Mouse (Mus musculus) retina, adult 2 months (tissue): ENCODE data around the gene Tnnc1.

Experiments
- DNase-seq: peaks from one replicate; pipeline ENCODE4 v3.0.0-alpha.2; 2012; ENCODE audit warnings: low read depth, low spot score

The Tnnc1 gene

DNA sequence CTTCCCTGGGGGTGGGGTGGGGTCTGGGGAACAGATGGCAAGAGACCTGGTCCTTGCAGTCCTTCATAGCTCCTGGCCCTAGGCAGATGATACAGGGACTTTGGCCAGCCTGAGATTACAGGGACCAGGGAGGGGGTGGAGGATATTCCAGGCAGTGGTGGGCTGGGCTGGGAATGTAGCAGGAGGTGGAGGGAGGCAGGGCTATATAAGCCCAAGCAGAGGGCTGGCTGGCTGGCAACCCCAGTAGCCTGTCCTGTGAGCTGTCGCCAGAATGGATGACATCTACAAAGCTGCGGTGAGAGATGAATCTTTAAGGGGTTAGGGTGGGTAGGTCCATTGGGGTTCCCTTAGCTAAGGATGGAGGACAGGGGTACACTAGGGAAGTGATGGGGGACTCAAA lies at the start of gene Tnnc1:
TSS of gene Tnnc1 (plus strand) at position 229 of the 400 bp plus-strand sequence.
- no peak for DNase-seq

DNA sequence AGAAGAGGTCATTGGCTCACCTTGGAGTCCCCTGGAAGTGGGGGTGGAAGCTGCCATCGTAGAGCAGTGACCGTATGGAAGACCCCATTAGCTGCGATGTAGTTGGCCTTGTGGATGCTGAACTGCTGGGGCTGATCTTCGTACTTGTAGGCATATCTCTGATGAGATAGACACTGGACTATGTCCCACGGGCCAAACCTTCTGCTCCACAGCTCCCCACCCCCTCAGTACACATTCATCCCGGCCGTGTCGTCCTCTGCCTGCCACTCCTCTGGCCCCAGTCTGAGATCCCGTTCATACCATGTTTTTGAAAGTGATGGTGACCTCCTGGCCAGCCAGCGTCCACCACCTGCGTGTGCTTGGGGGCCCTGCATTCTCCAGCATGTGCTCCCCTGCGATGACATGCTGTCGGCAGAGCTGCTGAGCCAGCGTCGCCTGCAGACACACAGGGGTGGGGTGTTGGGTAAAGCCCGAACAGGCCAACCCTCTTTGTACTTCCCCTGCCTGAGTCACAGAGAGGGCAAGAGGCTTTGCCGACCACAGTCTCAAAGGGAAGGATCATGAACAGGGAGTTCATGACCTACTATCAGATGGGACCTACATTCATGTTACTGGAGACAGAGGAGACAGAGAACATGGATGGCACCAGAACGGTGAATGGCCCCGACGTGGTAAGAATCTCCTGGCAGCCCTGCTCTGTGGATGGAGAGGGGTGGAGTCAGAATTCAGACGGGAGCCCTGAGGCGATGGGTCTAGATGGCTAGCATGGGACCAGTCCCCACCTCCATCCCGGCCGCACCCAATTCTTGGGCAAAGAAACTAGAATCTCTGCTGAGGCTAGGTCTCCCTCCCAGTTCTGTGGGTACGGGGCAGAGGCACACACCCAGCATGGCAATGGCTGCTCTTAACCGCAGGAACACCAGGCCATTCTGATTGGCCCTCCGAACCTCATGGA lies 47.6 kb upstream of the Tnnc1 start:
- no peak for DNase-seq

DNA sequence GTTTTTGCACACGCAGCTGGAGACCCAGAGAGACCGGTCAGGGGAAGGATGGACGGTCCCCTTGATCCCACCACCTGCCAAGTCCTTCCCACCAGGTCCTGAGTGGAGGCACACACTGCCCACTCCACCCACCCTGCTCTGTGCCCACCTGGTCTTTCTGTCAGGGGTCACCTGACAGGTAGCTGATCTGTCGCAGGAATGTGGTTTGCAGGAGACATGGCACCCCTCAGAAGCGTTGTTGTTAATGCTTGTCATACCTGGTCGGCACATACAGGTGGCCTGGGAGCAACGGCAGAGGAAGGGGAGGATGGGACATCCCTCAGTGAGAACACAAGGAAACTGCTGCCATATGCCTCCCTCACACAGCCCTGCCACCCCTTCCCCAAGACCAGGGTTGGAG lies 46.9 kb upstream of the Tnnc1 start:
- DNase-seq = no peak

DNA sequence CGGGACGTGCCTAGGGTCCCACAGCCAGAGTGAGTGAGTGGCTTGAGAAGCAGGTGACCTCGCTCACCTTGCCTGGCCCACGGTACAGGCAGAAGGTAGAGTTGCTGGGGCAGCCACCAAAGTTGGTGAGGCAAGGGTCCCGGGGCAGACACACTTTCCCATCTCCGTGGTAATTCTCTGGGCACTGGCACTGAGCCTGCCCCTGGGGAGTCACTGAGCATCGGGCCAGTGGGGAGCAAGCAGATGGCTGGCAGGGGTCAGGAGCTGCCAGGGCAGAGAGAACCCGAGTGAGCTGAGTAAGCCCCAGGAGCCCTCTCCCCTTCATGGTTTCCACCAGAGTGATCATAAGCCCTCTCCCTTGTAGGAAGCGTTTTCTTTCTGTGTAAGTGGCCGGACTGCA lies 46.5 kb upstream of the Tnnc1 start:
- DNase-seq = no peak

DNA sequence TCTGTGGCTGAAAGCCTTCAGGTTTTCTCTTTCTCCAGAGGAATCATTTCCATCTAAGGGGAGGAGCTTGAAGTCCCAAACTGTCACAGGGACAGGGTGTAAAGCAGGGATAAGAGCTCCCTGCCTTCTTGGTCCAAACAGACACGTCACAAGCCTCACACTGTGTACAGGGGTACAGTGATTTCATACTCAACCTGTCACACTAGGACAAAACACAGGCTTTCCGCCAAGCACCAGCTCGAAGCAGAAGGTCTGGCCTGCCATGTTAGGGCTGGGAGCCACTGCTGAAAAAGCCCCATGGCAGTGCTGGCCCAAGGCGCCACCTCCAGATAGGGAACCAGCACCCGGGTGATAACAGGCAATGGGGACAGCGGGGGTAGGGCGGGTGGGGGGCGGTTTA lies 44.0 kb upstream of the Tnnc1 start:
- DNase-seq = no peak

- no peak for DNase-seq
These were observed 43.1 kb upstream of the Tnnc1 start for GRCm38 (mm10) chr14:31165010-31165409.

DNA sequence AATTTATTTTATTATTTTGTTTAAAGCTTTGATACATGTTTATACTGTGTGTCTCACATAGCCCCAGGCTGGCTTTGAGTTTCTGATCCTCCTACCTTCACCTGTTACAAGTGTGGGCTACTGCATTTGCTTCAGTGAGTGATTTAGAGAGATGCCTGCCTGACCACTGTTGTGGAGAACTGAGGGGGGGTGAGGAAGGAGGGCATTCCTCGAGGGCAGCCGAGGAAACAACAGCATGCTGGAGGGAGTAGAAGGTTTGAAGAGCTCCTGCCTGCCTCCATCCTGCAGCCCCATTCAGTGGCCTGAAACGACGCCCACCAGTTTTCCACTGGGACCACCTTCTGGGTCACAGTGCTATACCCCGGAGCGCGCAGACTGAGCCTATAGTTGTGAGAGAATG lies 42.7 kb upstream of the Tnnc1 start:
- no peak for DNase-seq

DNA sequence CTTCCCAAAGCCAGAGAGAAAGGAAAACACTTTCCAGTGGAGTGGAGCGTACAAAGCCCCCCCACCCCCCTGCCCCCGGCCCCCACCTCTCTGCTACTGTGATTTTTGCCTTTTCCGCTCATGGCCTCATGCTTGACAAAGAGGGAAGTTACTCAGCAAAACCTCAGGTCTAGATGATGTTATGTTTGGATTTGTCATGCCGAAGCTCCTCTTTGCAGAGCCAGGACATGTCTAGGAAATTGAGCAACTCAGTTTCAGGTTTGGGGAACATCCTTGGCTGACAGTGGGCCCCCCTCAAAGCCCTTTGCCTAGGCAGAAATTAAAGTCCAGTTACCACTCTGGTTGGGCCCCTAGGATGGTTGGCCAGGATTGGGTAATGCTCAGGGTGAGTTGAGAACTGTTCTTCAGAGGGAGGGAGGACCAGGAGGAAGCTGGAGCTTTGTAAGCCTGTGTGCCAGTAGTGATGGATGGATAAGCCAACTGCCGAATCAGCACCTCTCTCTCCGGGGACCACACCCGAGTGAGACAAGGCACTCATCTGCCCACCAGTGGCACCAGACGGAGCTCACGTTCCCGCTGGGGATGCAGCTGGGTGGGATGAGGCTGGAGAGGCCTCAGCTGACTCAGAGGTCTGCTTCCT lies 42.0 kb upstream of the Tnnc1 start:
- no peak for DNase-seq

- DNase-seq = no peak
These were observed 41.3 kb upstream of the Tnnc1 start for GRCm38 (mm10) chr14:31166827-31167226.

GRCm38 (mm10) chr14:31168425-31168824 lies 39.7 kb upstream of the Tnnc1 start, which contains the start of gene Stab1:
TSS of gene Stab1 (minus strand) at chr14:31168641.
- no peak for DNase-seq

DNA sequence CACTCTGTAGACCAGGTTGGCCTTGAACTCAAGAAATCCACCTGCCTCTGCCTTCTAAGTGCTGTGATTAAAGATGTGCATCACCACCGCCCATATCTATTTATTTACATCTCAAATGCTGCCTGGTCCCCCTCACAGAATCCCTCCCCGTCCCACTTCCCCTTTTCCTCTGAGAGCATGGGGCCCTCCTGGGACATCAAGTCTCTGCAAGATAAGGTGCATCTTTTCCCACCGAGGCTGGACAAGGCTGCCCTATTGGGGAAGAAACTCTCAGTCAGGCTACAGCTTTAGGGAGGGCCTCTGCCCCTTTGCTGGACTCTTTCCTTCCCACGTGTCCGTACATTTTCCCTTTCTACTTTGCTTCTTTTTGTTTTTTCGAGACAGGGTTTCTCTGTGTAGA lies 38.6 kb upstream of the Tnnc1 start:
- DNase-seq = no peak

DNA sequence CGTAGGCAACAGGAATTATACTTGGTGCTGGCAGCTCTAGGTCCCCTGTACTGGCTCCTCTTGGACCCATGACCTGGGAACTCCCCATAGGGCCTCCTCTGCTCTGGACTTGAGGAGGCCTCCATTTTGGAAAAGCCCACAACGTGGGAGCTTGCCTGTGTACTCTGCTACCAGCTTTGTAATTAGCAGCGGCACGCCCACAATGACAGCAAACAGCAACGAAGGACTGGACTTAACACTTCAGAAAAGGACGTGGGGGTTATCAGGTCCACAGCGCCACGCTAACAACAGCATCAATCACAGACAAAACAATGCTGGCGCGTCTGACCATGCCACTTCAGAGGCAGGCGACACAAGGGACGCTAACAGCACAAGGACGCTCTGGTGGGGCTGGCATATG lies 37.1 kb upstream of the Tnnc1 start:
- DNase-seq = no peak

GRCm38 (mm10) chr14:31171386-31171785 lies 36.7 kb upstream of the Tnnc1 start:
- no peak for DNase-seq

DNA sequence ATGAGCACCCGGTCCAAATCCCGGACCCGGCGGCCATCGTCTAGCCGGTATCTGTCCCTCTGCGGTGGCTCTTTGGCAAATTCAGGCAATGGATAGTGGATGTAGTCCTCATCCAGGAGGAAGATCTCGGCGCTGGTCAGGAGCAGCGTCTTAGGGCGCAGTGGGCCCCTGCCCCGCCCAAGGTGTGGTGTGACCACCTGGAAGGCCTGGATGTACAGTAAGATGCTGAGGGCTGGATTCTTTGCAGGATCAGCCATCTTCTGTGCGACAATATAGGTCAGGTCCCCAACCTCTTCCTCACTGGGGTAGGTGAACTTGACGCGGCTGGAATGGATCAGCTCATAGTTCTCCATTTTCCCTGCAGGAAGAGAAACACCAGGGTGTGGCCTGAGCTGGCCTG lies 36.3 kb upstream of the Tnnc1 start:
- no peak for DNase-seq

DNA sequence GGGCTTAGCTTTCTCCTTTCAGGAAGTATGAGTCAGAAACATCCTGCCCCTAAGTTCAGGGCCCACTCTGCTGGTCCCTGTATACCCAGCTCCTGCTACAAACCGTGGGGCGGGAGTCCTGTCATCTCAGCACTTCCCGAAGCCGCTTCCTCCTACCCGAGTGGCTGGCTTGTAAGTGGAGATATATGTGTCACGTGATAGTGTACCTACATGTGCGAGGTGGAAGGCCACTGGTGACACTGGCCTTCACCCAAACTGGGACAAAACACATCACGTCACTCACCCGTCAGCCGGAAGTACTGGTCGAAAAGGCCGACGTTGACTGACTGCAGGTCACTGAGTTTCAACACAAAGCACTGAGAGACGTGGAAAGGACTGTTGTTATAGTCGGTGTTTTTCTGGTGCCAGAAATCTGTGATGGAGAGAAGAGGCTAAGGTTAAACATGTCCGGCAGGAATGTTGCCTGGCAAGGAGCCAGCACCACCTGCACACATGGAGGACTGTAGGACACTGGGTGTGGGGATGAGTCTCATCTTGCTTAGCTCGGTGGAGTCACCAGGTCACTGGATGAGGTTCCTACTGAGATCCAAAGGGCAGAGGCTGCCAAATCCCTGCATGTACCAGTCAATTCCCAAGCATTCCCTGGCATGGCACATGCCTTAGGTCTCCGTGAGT lies 35.2 kb upstream of the Tnnc1 start:
- no peak for DNase-seq

GRCm38 (mm10) chr14:31173537-31173936 lies 34.6 kb upstream of the Tnnc1 start:
- DNase-seq = no peak

- DNase-seq = no peak
These were observed 30.8 kb upstream of the Tnnc1 start for GRCm38 (mm10) chr14:31177287-31177686.

- DNase-seq = no peak
These were observed 30.4 kb upstream of the Tnnc1 start for GRCm38 (mm10) chr14:31177715-31178114.

GRCm38 (mm10) chr14:31179677-31180365 lies 28.3 kb upstream of the Tnnc1 start:
- no peak for DNase-seq

DNA sequence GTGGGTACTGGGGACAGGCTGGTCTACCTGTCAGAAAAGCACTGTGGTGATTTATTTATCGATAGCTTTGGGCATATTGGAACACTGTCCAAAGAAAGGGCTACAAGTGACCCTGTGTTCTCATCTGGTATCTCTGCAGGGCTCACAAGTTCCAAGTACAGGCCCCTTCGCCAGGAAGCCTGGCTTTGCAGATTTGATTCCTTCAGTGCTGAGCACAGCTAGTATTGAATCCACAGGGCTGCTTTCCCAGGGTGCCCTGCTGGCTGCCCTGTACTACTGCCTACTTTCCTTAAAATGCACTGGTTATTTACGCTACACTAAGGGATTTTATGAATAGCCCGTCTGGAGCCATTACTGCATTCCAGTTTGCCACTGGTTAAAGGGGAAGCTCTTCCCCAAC lies 26.6 kb upstream of the Tnnc1 start:
- no peak for DNase-seq

DNA sequence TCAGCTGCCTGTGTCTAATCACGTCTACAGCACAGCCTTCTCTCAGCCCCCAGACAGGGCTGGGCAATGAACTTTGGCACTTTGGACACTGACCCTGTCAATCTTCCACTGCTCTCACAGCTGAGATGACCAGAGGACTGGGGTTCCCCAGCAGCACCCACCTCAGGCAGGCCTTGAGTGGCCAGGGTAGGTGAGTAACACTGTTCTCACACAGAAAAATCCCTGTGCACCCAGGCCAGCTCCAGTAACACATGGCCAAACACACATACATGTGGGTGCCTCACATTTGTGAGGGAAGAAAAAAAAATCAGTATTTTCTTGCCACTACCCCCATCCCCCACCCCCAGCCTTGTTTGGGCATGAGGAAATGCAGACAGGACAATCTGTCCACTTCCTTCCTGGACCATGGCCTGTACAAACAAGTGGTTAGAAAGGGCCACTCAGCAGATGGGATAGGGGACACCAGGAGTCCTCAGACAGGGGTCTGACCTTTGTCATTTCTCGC lies 25.3 kb upstream of the Tnnc1 start:
- DNase-seq = no peak

DNA sequence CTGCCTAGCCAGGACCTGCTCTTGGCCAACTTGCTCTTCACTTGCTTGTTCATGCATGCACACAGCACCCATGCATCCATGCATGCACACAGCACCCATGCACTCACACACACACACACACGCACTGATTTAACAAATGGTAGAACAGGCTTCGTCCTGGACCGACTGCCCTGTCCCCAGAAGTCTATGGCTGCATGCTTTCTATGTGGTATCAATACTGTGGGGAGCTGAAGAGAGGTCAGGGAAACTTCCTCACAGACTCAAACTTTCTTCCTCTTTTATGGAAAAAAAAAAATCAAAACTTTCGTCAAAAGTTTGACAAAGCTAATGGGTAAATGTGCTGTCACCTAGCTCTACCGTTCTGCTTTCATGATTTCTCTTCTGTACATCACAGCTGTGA lies 24.6 kb upstream of the Tnnc1 start:
- DNase-seq = no peak
